Mouse (Mus musculus) small intestine, adult 2 months (tissue): ENCODE results near the gene Alkbh3. TPM values are rescaled to one million over a fixed set of nuclear protein-coding genes. Genes with fewer than 3 reads are reported as not detected.

Source experiments
- H3K27ac ChIP-seq: fragments of 200-500 bp; 2 replicates; pipeline ENCODE4 v1.5.1; 2012; ENCODE audit warnings: low read depth, low read length, control low read depth, inconsistent platforms; ENCODE audit not compliant: insufficient read depth
- H3K27me3 ChIP-seq: fragments of 200-500 bp; 2 replicates; pipeline ENCODE4 v1.6.1; 2012; ENCODE audit warnings: mild to moderate bottlenecking, moderate library complexity, low read length, inconsistent platforms; ENCODE audit not compliant: control insufficient read depth, insufficient read depth
- H3K36me3 ChIP-seq: fragments of 200-500 bp; 2 replicates; pipeline ENCODE4 v1.6.1; 2012; ENCODE audit warnings: mild to moderate bottlenecking, low read length, control low read depth, inconsistent platforms; ENCODE audit not compliant: control insufficient read depth, insufficient read depth
- H3K4me1 ChIP-seq: fragments of 200-500 bp; 2 replicates; pipeline ENCODE4 v1.6.1; 2012; ENCODE audit warnings: low read length, inconsistent platforms, mixed read lengths; ENCODE audit not compliant: control insufficient read depth, insufficient read depth, insufficient read length
- H3K4me3 ChIP-seq: fragments of 200-500 bp; 2 replicates; pipeline ENCODE4 v1.5.1; 2012; ENCODE audit warnings: low read depth, mild to moderate bottlenecking, control low read depth, inconsistent platforms, low read length, moderate library complexity
- CTCF ChIP-seq: fragments of 200-500 bp; IDR thresholded peaks from 2 replicates; pipeline ENCODE4 v1.5.1; 2012; ENCODE audit warnings: low read depth, mild to moderate bottlenecking, control low read depth, inconsistent platforms, low read length, moderate library complexity, mixed read lengths; ENCODE audit not compliant: insufficient replicate concordance, insufficient read length; ENCODE audit errors: extremely low read depth
- POLR2A ChIP-seq: fragments of 200-500 bp; IDR thresholded peaks from 2 replicates; pipeline ENCODE4 v1.6.1; 2012; ENCODE audit warnings: low read depth, mild to moderate bottlenecking, control low read depth, inconsistent platforms, low read length, moderate library complexity
- WGBS: fragments of 180-500 bp; shearing (Covaris S2); methylation state at CpG from one replicate; pipeline ENCODE4 v1.1.7; 2018; 5-methylcytosine and 5-hydroxymethylcytosine counted together
- polyA plus RNA-seq: library from polyadenylated mRNA; depleted of rRNA; stranded (reverse); fragments of >200 nt; gene quantifications from 2 replicates; pipeline ENCODE4 v1.2.3, GENCODE M21; 2012

The Alkbh3 gene
- polyA plus RNA-seq, 1 experiment, result 28.2 TPM

- peaks cover 5% of the 10 kb centered on the region for H3K36me3 ChIP-seq
- TF ChIP-seq CTCF (no peak), POLR2A (no peak)
- H3K27ac ChIP-seq, result no peak overlapping the region
- no peak overlapping the region for H3K4me3 ChIP-seq
- H3K4me1 ChIP-seq, result peaks cover 5% of the 10 kb centered on the region; the same call in 1 of the 2 replicates
- WGBS, result 91% methylated on average over 5 of the region's 5 CpGs
- no peaks in the 10 kb centered on the region for H3K27me3 ChIP-seq
These were observed 30.0 kb upstream of the Alkbh3 start for GRCm38 (mm10) chr2:94040391-94041125.

DNA sequence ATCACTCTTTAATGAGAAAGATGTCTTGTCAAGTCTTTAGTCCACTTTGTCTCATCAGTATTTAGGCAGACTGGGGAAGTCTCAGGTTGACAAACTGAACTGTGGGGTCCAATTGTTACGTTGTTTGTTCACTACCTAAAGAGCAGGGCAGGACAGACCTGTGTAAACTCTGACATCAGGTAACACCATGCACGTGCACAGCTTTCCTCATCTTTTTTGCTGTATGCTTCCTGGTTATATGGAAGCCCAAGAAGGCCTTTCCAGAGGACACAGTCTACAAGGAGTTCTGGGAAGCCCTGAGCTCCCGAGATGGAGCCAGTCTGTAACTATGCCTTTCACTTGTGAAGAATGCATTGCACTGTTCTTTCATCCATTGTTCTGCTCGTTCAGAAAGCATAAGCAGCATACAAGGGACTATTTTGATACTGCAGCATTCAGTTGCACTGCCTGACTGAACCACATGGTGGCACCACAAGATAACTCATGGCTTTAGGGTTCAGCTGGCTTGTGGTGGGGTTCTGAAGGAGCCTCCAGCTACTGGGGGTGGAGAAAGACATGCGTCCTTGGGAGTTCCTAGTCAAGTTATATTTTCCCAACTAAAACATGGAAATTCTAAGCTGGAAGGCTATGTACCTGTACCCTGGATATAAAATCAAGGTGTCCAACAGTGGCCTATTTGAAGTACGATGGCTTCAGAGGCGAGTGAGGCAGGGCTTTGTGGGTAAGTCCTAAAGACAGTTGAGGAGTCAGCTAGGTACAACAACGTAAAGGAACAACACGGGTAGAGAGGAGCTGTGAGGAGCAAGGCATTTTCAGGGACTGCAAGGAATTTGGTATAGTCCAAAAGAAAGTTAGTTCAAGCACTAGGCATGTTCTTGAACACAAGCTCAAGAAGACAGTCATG lies 25.1 kb upstream of the Alkbh3 start:
- H3K4me3 ChIP-seq, result no peak overlapping the region
- no peak overlapping the region for H3K27ac ChIP-seq
- H3K36me3 ChIP-seq, result peaks cover 22% of the 10 kb centered on the region
- no peaks in the 10 kb centered on the region for H3K27me3 ChIP-seq
- no peaks in the 10 kb centered on the region for H3K4me1 ChIP-seq
- 67% methylated on average over 9 of the region's 9 CpGs for WGBS
- TF ChIP-seq POLR2A (no peak), CTCF (peak; percentile 64; the same call in 1 of the 2 replicates)

DNA sequence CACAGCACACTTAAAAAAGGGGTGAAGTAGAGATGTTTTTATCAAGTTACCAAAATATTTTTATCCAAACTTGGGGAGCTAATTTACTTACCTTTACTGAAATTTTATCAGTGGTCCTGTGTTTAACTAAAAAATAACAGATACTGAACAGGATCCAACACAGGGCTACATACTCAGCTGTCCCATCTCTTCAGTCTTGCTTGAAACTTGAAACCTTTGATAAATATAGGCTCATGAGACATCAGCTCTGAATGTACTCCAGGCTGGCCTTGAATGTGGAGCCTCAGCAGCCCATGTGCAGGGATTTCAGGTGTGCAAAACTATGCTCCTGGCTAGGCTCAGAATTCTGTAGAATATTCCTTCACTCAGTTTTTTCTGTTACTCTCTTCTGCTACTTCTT lies 20.0 kb upstream of the Alkbh3 start:
- Histone ChIP-seq H3K27ac (no peak overlapping the region), H3K27me3 (no peaks in the 10 kb centered on the region), H3K36me3 (peaks cover 22% of the 10 kb centered on the region), H3K4me1 (no peaks in the 10 kb centered on the region), H3K4me3 (no peak overlapping the region)
- no peak for TF ChIP-seq POLR2A
- TF ChIP-seq CTCF, result no peak

DNA sequence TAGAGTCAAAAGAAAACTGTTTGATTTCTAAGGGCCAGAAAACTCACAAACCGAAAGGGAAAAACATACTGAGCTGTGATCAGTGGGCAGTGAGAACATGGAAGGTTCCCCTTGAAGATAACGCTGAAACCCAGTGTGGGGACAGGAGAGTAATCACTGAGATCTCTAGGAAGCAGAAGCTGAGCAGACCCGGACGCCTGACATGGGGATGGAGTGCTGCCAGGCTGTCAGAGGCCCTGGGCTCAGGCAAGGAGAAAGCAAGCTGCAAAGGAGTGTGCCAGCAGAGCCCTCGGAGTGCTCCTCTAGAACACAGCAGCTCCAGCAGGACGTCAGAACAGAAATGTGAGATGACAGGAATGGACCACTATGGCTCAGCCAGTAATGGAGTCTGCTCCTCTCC lies 14.0 kb upstream of the Alkbh3 start:
- H3K4me1 ChIP-seq, result no peaks in the 10 kb centered on the region
- no peak overlapping the region for H3K4me3 ChIP-seq
- no peak for TF ChIP-seq POLR2A
- no peak for TF ChIP-seq CTCF
- WGBS, result 45% methylated on average over 6 of the region's 6 CpGs
- no peaks in the 10 kb centered on the region for H3K27me3 ChIP-seq
- H3K27ac ChIP-seq, result no peak overlapping the region
- H3K36me3 ChIP-seq, result no peaks in the 10 kb centered on the region

GRCm38 (mm10) chr2:94002331-94002730 lies 8.3 kb downstream of the Alkbh3 start:
- H3K36me3 ChIP-seq, result peaks cover 49% of the 10 kb centered on the region
- H3K4me1 ChIP-seq, result peaks cover 2% of the 10 kb centered on the region; the same call in 1 of the 2 replicates
- no peaks in the 10 kb centered on the region for H3K27me3 ChIP-seq
- TF ChIP-seq CTCF (peak; percentile 69; the same call in 1 of the 2 replicates), POLR2A (no peak)
- no peak overlapping the region for H3K4me3 ChIP-seq
- H3K27ac ChIP-seq, result no peak overlapping the region
- 5% methylated on average over 2 of the region's 2 CpGs for WGBS

DNA sequence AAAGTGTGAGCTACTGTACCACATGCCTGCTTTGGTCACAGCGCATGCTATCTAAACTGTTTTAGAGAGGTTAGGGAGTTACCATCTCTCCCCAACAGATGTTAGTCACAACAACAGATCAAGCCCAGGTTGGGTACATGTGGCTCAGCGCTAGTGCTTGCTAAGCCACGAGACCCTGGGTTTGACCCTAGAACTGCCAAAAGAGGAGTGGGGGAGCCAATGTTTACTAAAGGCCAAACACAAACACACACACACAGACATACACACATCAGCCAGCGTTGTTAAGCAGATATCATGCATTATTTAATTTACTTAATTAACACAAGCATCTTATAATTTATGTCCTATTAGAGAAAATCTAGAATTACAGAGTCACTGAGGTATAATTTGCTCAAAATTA lies 8.7 kb downstream of the Alkbh3 start:
- peaks cover 49% of the 10 kb centered on the region for H3K36me3 ChIP-seq
- H3K27ac ChIP-seq, result no peak overlapping the region
- TF ChIP-seq CTCF (no peak), POLR2A (no peak)
- H3K4me3 ChIP-seq, result no peak overlapping the region
- H3K4me1 ChIP-seq, result peaks cover 2% of the 10 kb centered on the region; the same call in 1 of the 2 replicates
- no peaks in the 10 kb centered on the region for H3K27me3 ChIP-seq
- WGBS, result 81% methylated on average over 4 of the region's 4 CpGs

- TF ChIP-seq CTCF (no peak), POLR2A (no peak)
- H3K36me3 ChIP-seq, result peaks cover 47% of the 10 kb centered on the region
These were observed 9.2 kb downstream of the Alkbh3 start for GRCm38 (mm10) chr2:94001411-94001810.

More at GRCm38 (mm10) chr2:94001411-94001810, 9.2 kb downstream of the Alkbh3 start:
- Histone ChIP-seq H3K4me3 (no peak overlapping the region), H3K4me1 (peaks cover 2% of the 10 kb centered on the region; the same call in 1 of the 2 replicates), H3K27ac (no peak overlapping the region), H3K27me3 (no peaks in the 10 kb centered on the region)
- 93% methylated on average over 6 of the region's 6 CpGs for WGBS
